Mouse (Mus musculus) ES-E14 (cell line): ENCODE measurements at regions not wholly inside any gene's neighbourhood (a gene's known extent, or its start where the extent isn't known, plus 50 kb on each side); places are given as distances from the start of the nearest gene placed in this dataset.

ENCODE experiments used
- CHD2 ChIP-seq: IDR thresholded peaks from 2 replicates; pipeline ENCODE4 v1.6.1; 2014; ENCODE audit warnings: mild to moderate bottlenecking, low read depth, low read length, inconsistent platforms
- HCFC1 ChIP-seq: IDR thresholded peaks from 2 replicates; pipeline ENCODE4 v1.6.1; 2012; ENCODE audit warnings: low read length, inconsistent platforms, borderline replicate concordance; ENCODE audit not compliant: insufficient read depth
- MAFK ChIP-seq: IDR thresholded peaks from 2 replicates; pipeline ENCODE4 v1.6.1; 2014; ENCODE audit warnings: mild to moderate bottlenecking, low read depth, low read length, inconsistent platforms; ENCODE audit not compliant: insufficient read depth
- ZC3H11A ChIP-seq: IDR thresholded peaks from 2 replicates; pipeline ENCODE4 v1.6.1; 2012; ENCODE audit warnings: low read depth, mild to moderate bottlenecking, inconsistent platforms, low read length, borderline replicate concordance

- TF ChIP-seq ZC3H11A: no peak
- TF ChIP-seq MAFK: no peak
- TF ChIP-seq CHD2: no peak
- no peak for TF ChIP-seq HCFC1
Measured at GRCm38 (mm10) chr15:86919704-86920103, 624.4 kb upstream of the Fam19a5 start.
